Mouse (Mus musculus): ENCODE measurements around the gene Mapk9. TPM values are rescaled to one million over a fixed set of nuclear protein-coding genes. Genes with fewer than 3 reads are reported as not detected.
A peak's percentile ranks its signal among the peaks of the same experiment; 100 is the strongest.

Gene Mapk9
- polyA plus RNA-seq, 1 experiment from 2014 or later: 38.2 TPM

GRCm38 (mm10) chr11:49900962-49901658, 54.6 kb downstream of the Mapk9 start:
- Histone ChIP-seq H3K4me3 (peak overlapping the region; percentile 69), H3K4me2 (replicated peaks) (peak overlapping the region; percentile 100), H3K27me3 (peaks cover 48% of the 10 kb centered on the region), H3K4me1 (peaks cover 7% of the 10 kb centered on the region; the same call in 1 of the 2 replicates), H3K27ac (no peak overlapping the region), H3K36me3 (no peaks in the 10 kb centered on the region), H3K9ac (peak overlapping the region; percentile 70; the same call in 1 of the 2 replicates), H3K9me3 (peaks cover 4% of the 10 kb centered on the region; the same call in 1 of the 2 replicates)
- ATAC-seq (ENCODE audit: low FRiP score, low read depth): peak; percentile 24; the same call in 1 of the 2 replicates
- WGBS: 18% methylated on average over 15 of the region's 15 CpGs

GRCm38 (mm10) chr11:49901659-49902458, 55.3 kb downstream of the Mapk9 start, which contains the start of gene Rasgef1c:
TSS of gene Rasgef1c (plus strand) at chr11:49901835.
- Histone ChIP-seq H3K27ac (no peak within 1 kb of the TSS), H3K36me3 (no peaks in the 10 kb centered on the region), H3K4me1 (peaks cover 7% of the 10 kb centered on the region; the same call in 1 of the 2 replicates), H3K4me2 (replicated peaks) (peak within 1 kb of the TSS; percentile 100), H3K9me3 (peaks cover 4% of the 10 kb centered on the region; the same call in 1 of the 2 replicates), H3K4me3 (peak within 1 kb of the TSS; percentile 69), H3K9ac (peak within 1 kb of the TSS; percentile 70), H3K27me3 (peaks cover 48% of the 10 kb centered on the region)
- WGBS: 4% methylated on average over 69 of the region's 99 CpGs
- peak; percentile 82 for ATAC-seq (ENCODE audit: low FRiP score, low read depth)

GRCm38 (mm10) chr11:49903333-49903732, 56.8 kb downstream of the Mapk9 start:
- Histone ChIP-seq H3K27ac (no peak overlapping the region), H3K9me3 (no peaks in the 10 kb centered on the region), H3K27me3 (peaks cover 48% of the 10 kb centered on the region), H3K4me1 (peaks cover 7% of the 10 kb centered on the region; the same call in 1 of the 2 replicates), H3K9ac (no peak overlapping the region), H3K4me3 (no peak overlapping the region), H3K36me3 (no peaks in the 10 kb centered on the region), H3K4me2 (replicated peaks) (no peak overlapping the region)
- WGBS: 10% methylated on average over 7 of the region's 7 CpGs
- ATAC-seq (ENCODE audit: low FRiP score, low read depth): no peak

- Histone ChIP-seq H3K27ac (no peak overlapping the region), H3K4me1 (peaks cover 7% of the 10 kb centered on the region; the same call in 1 of the 2 replicates), H3K9ac (peak overlapping the region; percentile 19; the same call in 1 of the 2 replicates), H3K9me3 (no peaks in the 10 kb centered on the region), H3K4me2 (replicated peaks) (no peak overlapping the region), H3K4me3 (no peak overlapping the region), H3K27me3 (no peaks in the 10 kb centered on the region), H3K36me3 (no peaks in the 10 kb centered on the region)
- ATAC-seq (ENCODE audit: low FRiP score, low read depth): no peak
- WGBS: 34% methylated on average over 15 of the region's 15 CpGs
Measured at GRCm38 (mm10) chr11:49918521-49919180, 72.1 kb downstream of the Mapk9 start.

- 88% methylated on average over 6 of the region's 6 CpGs for whole genome bisulfite sequencing
- no peak overlapping the region for H3K4me2 ChIP-seq (replicated peaks)
- H3K4me1 ChIP-seq: peaks cover 7% of the 10 kb centered on the region; the same call in 1 of the 2 replicates
- ATAC-seq (ENCODE audit: low FRiP score, low read depth): no peak
- H3K27me3 ChIP-seq: no peaks in the 10 kb centered on the region
- H3K36me3 ChIP-seq: no peaks in the 10 kb centered on the region
- H3K9me3 ChIP-seq: no peaks in the 10 kb centered on the region
- no peak overlapping the region for H3K9ac ChIP-seq
- H3K4me3 ChIP-seq: no peak overlapping the region
- H3K27ac ChIP-seq: no peak overlapping the region
Measured at GRCm38 (mm10) chr11:49919304-49919703, 72.8 kb downstream of the Mapk9 start.

- no peak for ATAC-seq (ENCODE audit: low FRiP score, low read depth)
- no peaks in the 10 kb centered on the region for H3K36me3 ChIP-seq
- H3K27me3 ChIP-seq: peaks cover 4% of the 10 kb centered on the region; the same call in 1 of the 2 replicates
- no peak overlapping the region for H3K4me2 ChIP-seq (replicated peaks)
- H3K4me1 ChIP-seq: peaks cover 23% of the 10 kb centered on the region
- H3K4me3 ChIP-seq: no peak overlapping the region
- 29% methylated on average over 9 of the region's 9 CpGs for WGBS
- H3K9me3 ChIP-seq: no peaks in the 10 kb centered on the region
- no peak overlapping the region for H3K9ac ChIP-seq
- no peak overlapping the region for H3K27ac ChIP-seq
Measured at GRCm38 (mm10) chr11:49923539-49923938, 77.0 kb downstream of the Mapk9 start.

- H3K36me3 ChIP-seq: no peaks in the 10 kb centered on the region
- WGBS: 78% methylated on average over 7 of the region's 7 CpGs
Measured at GRCm38 (mm10) chr11:49926183-49926582, 79.6 kb downstream of the Mapk9 start.

GRCm38 (mm10) chr11:49927169-49927568, 80.6 kb downstream of the Mapk9 start:
- no peak overlapping the region for H3K9ac ChIP-seq
- 0% methylated on average over 4 of the region's 4 CpGs for WGBS
- peaks cover 23% of the 10 kb centered on the region for H3K4me1 ChIP-seq
- H3K4me3 ChIP-seq: no peak overlapping the region
- no peaks in the 10 kb centered on the region for H3K9me3 ChIP-seq
- peak; percentile 71; the same call in 1 of the 2 replicates for ATAC-seq (ENCODE audit: low FRiP score, low read depth)
- H3K27ac ChIP-seq: no peak overlapping the region
- peak overlapping the region; percentile 40 for H3K4me2 ChIP-seq (replicated peaks)
- no peaks in the 10 kb centered on the region for H3K36me3 ChIP-seq
- peaks cover 4% of the 10 kb centered on the region; the same call in 1 of the 2 replicates for H3K27me3 ChIP-seq

More at GRCm38 (mm10) chr11:49926183-49926582, 79.6 kb downstream of the Mapk9 start:
- ATAC-seq (ENCODE audit: low FRiP score, low read depth): no peak
- Histone ChIP-seq H3K9me3 (no peaks in the 10 kb centered on the region), H3K27me3 (peaks cover 4% of the 10 kb centered on the region; the same call in 1 of the 2 replicates), H3K4me1 (peaks cover 18% of the 10 kb centered on the region), H3K27ac (no peak overlapping the region), H3K9ac (no peak overlapping the region), H3K4me2 (replicated peaks) (no peak overlapping the region), H3K4me3 (no peak overlapping the region)

GRCm38 (mm10) chr11:49927670-49928069, 81.1 kb downstream of the Mapk9 start:
- H3K4me3 ChIP-seq: no peak overlapping the region
- no peaks in the 10 kb centered on the region for H3K9me3 ChIP-seq
- peaks cover 24% of the 10 kb centered on the region for H3K4me1 ChIP-seq
- ATAC-seq (ENCODE audit: low FRiP score, low read depth): no peak
- H3K27ac ChIP-seq: no peak overlapping the region
- H3K36me3 ChIP-seq: no peaks in the 10 kb centered on the region
- 41% methylated on average over 6 of the region's 6 CpGs for WGBS
- H3K4me2 ChIP-seq (replicated peaks): no peak overlapping the region
- H3K27me3 ChIP-seq: peaks cover 4% of the 10 kb centered on the region; the same call in 1 of the 2 replicates
- H3K9ac ChIP-seq: no peak overlapping the region

GRCm38 (mm10) chr11:49931037-49931625, 84.6 kb downstream of the Mapk9 start:
- H3K4me2 ChIP-seq (replicated peaks): no peak overlapping the region
- no peak overlapping the region for H3K9ac ChIP-seq
- no peaks in the 10 kb centered on the region for H3K36me3 ChIP-seq
- no peaks in the 10 kb centered on the region for H3K9me3 ChIP-seq
- H3K4me3 ChIP-seq: no peak overlapping the region
- peaks cover 24% of the 10 kb centered on the region for H3K4me1 ChIP-seq
- H3K27me3 ChIP-seq: peaks cover 4% of the 10 kb centered on the region; the same call in 1 of the 2 replicates
- H3K27ac ChIP-seq: no peak overlapping the region
- 47% methylated on average over 5 of the region's 5 CpGs for WGBS
- ATAC-seq (ENCODE audit: low FRiP score, low read depth): no peak

GRCm38 (mm10) chr11:49931853-49932252, 85.3 kb downstream of the Mapk9 start:
- no peak for ATAC-seq (ENCODE audit: low FRiP score, low read depth)
- Histone ChIP-seq H3K36me3 (no peaks in the 10 kb centered on the region), H3K9me3 (no peaks in the 10 kb centered on the region), H3K27me3 (peaks cover 4% of the 10 kb centered on the region; the same call in 1 of the 2 replicates), H3K9ac (no peak overlapping the region), H3K27ac (no peak overlapping the region), H3K4me2 (replicated peaks) (no peak overlapping the region), H3K4me3 (no peak overlapping the region), H3K4me1 (peaks cover 17% of the 10 kb centered on the region)
- WGBS: 3% methylated on average over 7 of the region's 7 CpGs
